Mouse (Mus musculus) MEL (cell line): Measurements from ENCODE around the gene Utrn. TPM values are rescaled to one million over a fixed set of nuclear protein-coding genes. Genes with fewer than 3 reads are reported as not detected.

Experiments used
- DNase-seq: peaks from one replicate; pipeline ENCODE4 v3.0.0; 2011; ENCODE audit warnings: low read depth, low spot score
- H3K27ac ChIP-seq: 2 replicates; pipeline ENCODE4 v1.5.1; 2012; ENCODE audit warnings: low read depth, mild to moderate bottlenecking, control low read depth, low read length, moderate library complexity; ENCODE audit not compliant: control insufficient read depth
- H3K27me3 ChIP-seq, 2 experiments: fragments of 150-350 bp in 1 of 2; sonication (generic) in 1 of 2; 2 replicates each; pipeline ENCODE4 v1.6.1; 2012; ENCODE audit warnings: low read length in 2 of 2, mild to moderate bottlenecking in 2 of 2, improper control_type of control experiment in 1 of 2, moderate library complexity in 1 of 2; ENCODE audit not compliant: insufficient read depth in 2 of 2, control insufficient read depth in 1 of 2
- H3K36me3 ChIP-seq, 2 experiments: 2 replicates each; pipeline ENCODE4 v1.6.1; 2012 to 2014; ENCODE audit warnings: low read length in 2 of 2, improper control_type of control experiment in 1 of 2, inconsistent platforms in 1 of 2, mild to moderate bottlenecking in 1 of 2; ENCODE audit not compliant: insufficient read depth in 2 of 2, control insufficient read depth in 1 of 2
- H3K4me1 ChIP-seq, 2 experiments: fragments of 150-350 bp in 1 of 2; sonication (generic) in 1 of 2; 2 replicates each; pipeline ENCODE4 v1.6.1; 2012; ENCODE audit warnings: low read length in 2 of 2, improper control_type of control experiment in 1 of 2, mild to moderate bottlenecking in 1 of 2; ENCODE audit not compliant: insufficient read depth in 2 of 2, control insufficient read depth in 1 of 2
- H3K4me3 ChIP-seq, 2 experiments: fragments of 150-350 bp in 1 of 2; sonication (generic) in 1 of 2; 2 replicates each; pipeline ENCODE4 v1.5.1; 2012; ENCODE audit warnings: low read depth in 2 of 2, low read length in 2 of 2, mild to moderate bottlenecking in 2 of 2, moderate library complexity in 2 of 2, control low read depth in 1 of 2, improper control_type of control experiment in 1 of 2; ENCODE audit not compliant: control insufficient read depth in 1 of 2, insufficient read depth in 1 of 2
- H3K79me2 ChIP-seq: 2 replicates; pipeline ENCODE4 v1.6.1; 2012; ENCODE audit warnings: mild to moderate bottlenecking, low read length, moderate library complexity; ENCODE audit not compliant: control insufficient read depth, poor library complexity, insufficient read depth
- H3K9ac ChIP-seq: 2 replicates; pipeline ENCODE4 v1.6.1; 2012; ENCODE audit warnings: low read depth, mild to moderate bottlenecking, control low read depth, low read length, moderate library complexity; ENCODE audit not compliant: control insufficient read depth, poor library complexity, severe bottlenecking
- H3K9me3 ChIP-seq: fragments of 150-350 bp; sonication (generic); replicated peaks from 2 replicates; pipeline ENCODE4 v1.6.1; 2012; ENCODE audit warnings: mild to moderate bottlenecking, low read length, improper control_type of control experiment, moderate library complexity; ENCODE audit not compliant: insufficient read depth
- BHLHE40 ChIP-seq: IDR thresholded peaks from 2 replicates; pipeline ENCODE4 v1.6.1; 2012; ENCODE audit warnings: low read depth, mild to moderate bottlenecking, inconsistent platforms, low read length, improper control_type of control experiment, borderline replicate concordance
- CHD2 ChIP-seq: IDR thresholded peaks from 2 replicates; pipeline ENCODE4 v1.6.1; 2011; ENCODE audit warnings: low read length, improper control_type of control experiment
- E2F4 ChIP-seq: IDR thresholded peaks from 2 replicates; pipeline ENCODE4 v1.6.1; 2011; ENCODE audit warnings: low read depth, low read length, improper control_type of control experiment, borderline replicate concordance
- ELF1 ChIP-seq: IDR thresholded peaks from 2 replicates; pipeline ENCODE4 v1.6.1; 2014; ENCODE audit warnings: low read depth, mild to moderate bottlenecking, inconsistent platforms, low read length, improper control_type of control experiment, moderate library complexity
- EP300 ChIP-seq, 2 experiments: IDR thresholded peaks; 2 replicates each; pipeline ENCODE4 v1.6.1; 2011; ENCODE audit warnings: improper control_type of control experiment in 2 of 2, low read length in 2 of 2, low read depth in 1 of 2, mild to moderate bottlenecking in 1 of 2
- GABPA ChIP-seq: IDR thresholded peaks from 2 replicates; pipeline ENCODE4 v1.6.1; 2012; ENCODE audit warnings: low read depth, mild to moderate bottlenecking, inconsistent platforms, low read length, improper control_type of control experiment, moderate library complexity
- HCFC1 ChIP-seq: IDR thresholded peaks from 2 replicates; pipeline ENCODE4 v1.6.1; 2012; ENCODE audit warnings: low read depth, mild to moderate bottlenecking, inconsistent platforms, low read length, improper control_type of control experiment, moderate library complexity
- JUND ChIP-seq: IDR thresholded peaks from 2 replicates; pipeline ENCODE4 v1.6.1; 2011; ENCODE audit warnings: low read depth, mild to moderate bottlenecking, improper control_type of control experiment, low read length
- MXI1 ChIP-seq: IDR thresholded peaks from 2 replicates; pipeline ENCODE4 v1.6.1; 2011; ENCODE audit warnings: mild to moderate bottlenecking, low read depth, low read length, improper control_type of control experiment
- NELFE ChIP-seq: IDR thresholded peaks from 2 replicates; pipeline ENCODE4 v1.6.1; 2011; ENCODE audit warnings: low read depth, low read length, improper control_type of control experiment
- NRF1 ChIP-seq: IDR thresholded peaks from 2 replicates; pipeline ENCODE4 v1.6.1; 2014; ENCODE audit warnings: low read depth, mild to moderate bottlenecking, inconsistent platforms, low read length, improper control_type of control experiment, moderate library complexity; ENCODE audit not compliant: poor library complexity, insufficient read depth, severe bottlenecking
- POLR2A ChIP-seq, 2 experiments: IDR thresholded peaks; 2 replicates each; pipeline ENCODE4 v1.6.1; 2011 to 2012; ENCODE audit warnings: low read length in 2 of 2, mild to moderate bottlenecking in 2 of 2, control low read depth in 1 of 2, improper control_type of control experiment in 1 of 2, low read depth in 1 of 2, moderate library complexity in 1 of 2; ENCODE audit not compliant: control insufficient read depth in 1 of 2, insufficient read depth in 1 of 2, poor library complexity in 1 of 2
- RCOR1 ChIP-seq: IDR thresholded peaks from 2 replicates; pipeline ENCODE4 v1.6.1; 2012; ENCODE audit warnings: low read depth, mild to moderate bottlenecking, inconsistent platforms, low read length, improper control_type of control experiment
- TAL1 ChIP-seq: IDR thresholded peaks from 2 replicates; pipeline ENCODE4 v1.6.1; 2012; ENCODE audit warnings: mild to moderate bottlenecking, inconsistent platforms, low read length, moderate library complexity, mixed read lengths
- TBP ChIP-seq: IDR thresholded peaks from 2 replicates; pipeline ENCODE4 v1.8.0; 2011; ENCODE audit warnings: low read depth, low read length, improper control_type of control experiment
- ZMIZ1 ChIP-seq: IDR thresholded peaks from 2 replicates; pipeline ENCODE4 v1.6.1; 2012; ENCODE audit warnings: low read depth, mild to moderate bottlenecking, inconsistent platforms, low read length, improper control_type of control experiment, moderate library complexity
- polyA plus RNA-seq, 2 experiments: library from polyadenylated mRNA; stranded (reverse) in 1 of 2; unstranded in 1 of 2; fragments of >175 nt in 1 of 2; fragments of >200 nt in 1 of 2; gene quantifications; 2 replicates each; pipeline versions ENCODE4 v1.2.1 to v1.2.4; 2012; ENCODE audit warnings: low replicate concordance in 2 of 2, low read depth in 1 of 2; ENCODE audit not compliant: insufficient read length in 2 of 2, insufficient read depth in 1 of 2, missing spikeins in 1 of 2
- total RNA-seq: library from RNA; depleted of rRNA; stranded (reverse); fragments of 300-350 nt; gene quantifications from 2 replicates; pipeline ENCODE4 v1.2.3, GENCODE M21; 2012

Utrn gene
- total and polyA plus RNA-seq, 3 experiments = 2.3 to 4.3 TPM; not detected in 1

- no peak for DNase-seq
- no peaks in the 10 kb centered on the region for H3K79me2 ChIP-seq
- no peak overlapping the region for H3K9ac ChIP-seq
- H3K36me3 ChIP-seq = no peaks in the 10 kb centered on the region
- H3K4me3 ChIP-seq = no peak overlapping the region
- no peaks in the 10 kb centered on the region for H3K4me1 ChIP-seq
- H3K27ac ChIP-seq = no peak overlapping the region
- no peaks in the 10 kb centered on the region for H3K27me3 ChIP-seq
- no peaks in the 10 kb centered on the region for H3K9me3 ChIP-seq
- TF ChIP-seq BHLHE40 (no peak), ZMIZ1 (no peak), POLR2A (IDR thresholded peaks at IDR 0.05; ENCODE audit: control insufficient read depth in 1 of 2, insufficient read depth in 1 of 2, low read depth in 1 of 2, low read length in 2 of 2, poor library complexity in 1 of 2) (no peak), HCFC1 (no peak), CHD2 (no peak), ELF1 (no peak), RCOR1 (no peak), TBP (no peak), MXI1 (no peak), NRF1 (no peak), NELFE (no peak), TAL1 (no peak), JUND (no peak), GABPA (no peak)
These were observed 152.4 kb downstream of the Utrn start for GRCm38 (mm10) chr10:12716657-12717327.

GRCm38 (mm10) chr10:12713236-12713855 is 155.8 kb downstream of the Utrn start:
- TF ChIP-seq EP300 (IDR thresholded peaks at IDR 0.05; ENCODE audit: low read depth in 1 of 2, low read length in 2 of 2) (no peak), E2F4 (no peak)

More at GRCm38 (mm10) chr10:12713236-12713855, 155.8 kb downstream of the Utrn start:
- Histone ChIP-seq H3K27me3 (no peaks in the 10 kb centered on the region), H3K36me3 (no peaks in the 10 kb centered on the region), H3K79me2 (no peaks in the 10 kb centered on the region), H3K9ac (no peak overlapping the region), H3K4me1 (no peaks in the 10 kb centered on the region), H3K27ac (no peak overlapping the region), H3K9me3 (no peaks in the 10 kb centered on the region), H3K4me3 (no peak overlapping the region)
- no peak for DNase-seq
